Mouse (Mus musculus): ENCODE measurements around the gene Faim2. TPM values are rescaled to one million over a fixed set of nuclear protein-coding genes. Genes with fewer than 3 reads are reported as not detected.

Gene Faim2
- total RNA-seq, 1 experiment = 0.89 TPM

GRCm38 (mm10) chr15:99501292-99502260 is 26.4 kb downstream of the Faim2 start:
- TF ChIP-seq HCFC1 (IDR thresholded peaks at IDR 0.05; ENCODE audit: borderline replicate concordance, insufficient read depth, low read length) = no peak
- TF ChIP-seq ZC3H11A (IDR thresholded peaks at IDR 0.05; ENCODE audit: borderline replicate concordance, low read depth, low read length) = no peak
- TF ChIP-seq CHD2 (IDR thresholded peaks at IDR 0.05; ENCODE audit: low read depth, low read length) = no peak
- no peak for TF ChIP-seq MAFK (IDR thresholded peaks at IDR 0.05; ENCODE audit: insufficient read depth, low read depth, low read length)
- no peak for TF ChIP-seq ZNF384 (IDR thresholded peaks at IDR 0.05; ENCODE audit: low read depth, low read length)
- H3K9me3 ChIP-seq (ENCODE audit: control insufficient read depth, insufficient read depth, low read depth, low read length) = no peaks in the 10 kb centered on the region
- in situ Hi-C loops (cut with MboI; ENCODE audit: low sequenced_read_pairs in 2 of 2, unreplicated experiment in 2 of 2) = no loop called here
- no peak overlapping the region for H3K9ac ChIP-seq (ENCODE audit: insufficient read depth, low read depth, low read length, poor library complexity, severe bottlenecking)
- no peak for DNase-seq (ENCODE audit: low read depth, low spot score)
- no peaks in the 10 kb centered on the region for H3K36me3 ChIP-seq (ENCODE audit: control insufficient read depth, insufficient read depth, low read length, poor library complexity, severe bottlenecking)
- no peak overlapping the region for H3K4me3 ChIP-seq (ENCODE audit: insufficient read depth in 1 of 2, low read depth in 1 of 2, low read length in 2 of 2, poor library complexity in 1 of 2, severe bottlenecking in 1 of 2)
- H3K27ac ChIP-seq (ENCODE audit: insufficient read depth, low read depth, low read length, poor library complexity, severe bottlenecking) = no peak overlapping the region
- H3K4me1 ChIP-seq (ENCODE audit: control insufficient read depth in 2 of 2, insufficient read depth in 2 of 2, low read length in 2 of 2, poor library complexity in 1 of 2) = peaks cover 2 to 9% of the 10 kb centered on the region in 2 experiments; a peak in 2 of 4 replicates

- Histone ChIP-seq H3K27ac (ENCODE audit: insufficient read depth, low read depth, low read length, poor library complexity, severe bottlenecking) (no peak overlapping the region), H3K9me3 (ENCODE audit: control insufficient read depth, insufficient read depth, low read depth, low read length) (no peaks in the 10 kb centered on the region), H3K36me3 (ENCODE audit: control insufficient read depth, insufficient read depth, low read length, poor library complexity, severe bottlenecking) (no peaks in the 10 kb centered on the region), H3K4me3 (ENCODE audit: insufficient read depth in 1 of 2, low read depth in 1 of 2, low read length in 2 of 2, poor library complexity in 1 of 2, severe bottlenecking in 1 of 2) (no peak overlapping the region), H3K4me1 (ENCODE audit: control insufficient read depth in 2 of 2, insufficient read depth in 2 of 2, low read length in 2 of 2, poor library complexity in 1 of 2) (peaks cover 2 to 9% of the 10 kb centered on the region in 2 experiments; a peak in 2 of 4 replicates), H3K9ac (ENCODE audit: insufficient read depth, low read depth, low read length, poor library complexity, severe bottlenecking) (no peak overlapping the region)
- in situ Hi-C loops (cut with MboI; ENCODE audit: low sequenced_read_pairs in 2 of 2, unreplicated experiment in 2 of 2) = no loop called here
- DNase-seq (ENCODE audit: low read depth, low spot score) = no peak
- TF ChIP-seq MAFK (IDR thresholded peaks at IDR 0.05; ENCODE audit: insufficient read depth, low read depth, low read length) (no peak), ZC3H11A (IDR thresholded peaks at IDR 0.05; ENCODE audit: borderline replicate concordance, low read depth, low read length) (no peak), CHD2 (IDR thresholded peaks at IDR 0.05; ENCODE audit: low read depth, low read length) (no peak), HCFC1 (IDR thresholded peaks at IDR 0.05; ENCODE audit: borderline replicate concordance, insufficient read depth, low read length) (no peak), ZNF384 (IDR thresholded peaks at IDR 0.05; ENCODE audit: low read depth, low read length) (no peak)
Observed at GRCm38 (mm10) chr15:99500320-99500719, 27.6 kb downstream of the Faim2 start.

GRCm38 (mm10) chr15:99499726-99500125 is 28.2 kb downstream of the Faim2 start:
- no peak for DNase-seq (ENCODE audit: low read depth, low spot score)
- peaks cover 2 to 9% of the 10 kb centered on the region in 2 experiments; a peak in 2 of 4 replicates for H3K4me1 ChIP-seq (ENCODE audit: control insufficient read depth in 2 of 2, insufficient read depth in 2 of 2, low read length in 2 of 2, poor library complexity in 1 of 2)

GRCm38 (mm10) chr15:99498781-99499180 is 29.2 kb downstream of the Faim2 start:
- Histone ChIP-seq H3K27ac (ENCODE audit: insufficient read depth, low read depth, low read length, poor library complexity, severe bottlenecking) (no peak overlapping the region), H3K4me3 (ENCODE audit: insufficient read depth in 1 of 2, low read depth in 1 of 2, low read length in 2 of 2, poor library complexity in 1 of 2, severe bottlenecking in 1 of 2) (no peak overlapping the region), H3K9ac (ENCODE audit: insufficient read depth, low read depth, low read length, poor library complexity, severe bottlenecking) (no peak overlapping the region), H3K36me3 (ENCODE audit: control insufficient read depth, insufficient read depth, low read length, poor library complexity, severe bottlenecking) (no peaks in the 10 kb centered on the region), H3K4me1 (ENCODE audit: control insufficient read depth in 2 of 2, insufficient read depth in 2 of 2, low read length in 2 of 2, poor library complexity in 1 of 2) (peaks cover 2 to 9% of the 10 kb centered on the region in 2 experiments; a peak in 2 of 4 replicates), H3K9me3 (ENCODE audit: control insufficient read depth, insufficient read depth, low read depth, low read length) (no peaks in the 10 kb centered on the region)
- no peak for DNase-seq (ENCODE audit: low read depth, low spot score)
- TF ChIP-seq CHD2 (IDR thresholded peaks at IDR 0.05; ENCODE audit: low read depth, low read length) (no peak), MAFK (IDR thresholded peaks at IDR 0.05; ENCODE audit: insufficient read depth, low read depth, low read length) (no peak), HCFC1 (IDR thresholded peaks at IDR 0.05; ENCODE audit: borderline replicate concordance, insufficient read depth, low read length) (no peak), ZNF384 (IDR thresholded peaks at IDR 0.05; ENCODE audit: low read depth, low read length) (no peak), ZC3H11A (IDR thresholded peaks at IDR 0.05; ENCODE audit: borderline replicate concordance, low read depth, low read length) (no peak)
- in situ Hi-C loops (cut with MboI; ENCODE audit: low sequenced_read_pairs in 2 of 2, unreplicated experiment in 2 of 2) = no loop called here

More at GRCm38 (mm10) chr15:99499726-99500125, 28.2 kb downstream of the Faim2 start:
- H3K36me3 ChIP-seq (ENCODE audit: control insufficient read depth, insufficient read depth, low read length, poor library complexity, severe bottlenecking) = no peaks in the 10 kb centered on the region
- H3K9ac ChIP-seq (ENCODE audit: insufficient read depth, low read depth, low read length, poor library complexity, severe bottlenecking) = no peak overlapping the region
- no peak overlapping the region for H3K4me3 ChIP-seq (ENCODE audit: insufficient read depth in 1 of 2, low read depth in 1 of 2, low read length in 2 of 2, poor library complexity in 1 of 2, severe bottlenecking in 1 of 2)
- H3K27ac ChIP-seq (ENCODE audit: insufficient read depth, low read depth, low read length, poor library complexity, severe bottlenecking) = no peak overlapping the region
- in situ Hi-C loops (cut with MboI; ENCODE audit: low sequenced_read_pairs in 2 of 2, unreplicated experiment in 2 of 2) = no loop called here
- no peaks in the 10 kb centered on the region for H3K9me3 ChIP-seq (ENCODE audit: control insufficient read depth, insufficient read depth, low read depth, low read length)
- TF ChIP-seq ZNF384 (IDR thresholded peaks at IDR 0.05; ENCODE audit: low read depth, low read length) = no peak
- TF ChIP-seq MAFK (IDR thresholded peaks at IDR 0.05; ENCODE audit: insufficient read depth, low read depth, low read length) = no peak
- TF ChIP-seq ZC3H11A (IDR thresholded peaks at IDR 0.05; ENCODE audit: borderline replicate concordance, low read depth, low read length) = no peak
- TF ChIP-seq CHD2 (IDR thresholded peaks at IDR 0.05; ENCODE audit: low read depth, low read length) = no peak
- TF ChIP-seq HCFC1 (IDR thresholded peaks at IDR 0.05; ENCODE audit: borderline replicate concordance, insufficient read depth, low read length) = no peak
